Mouse (Mus musculus) liver, adult 2 months (tissue): ENCODE results near the gene Zfp260. TPM values are rescaled to one million over a fixed set of nuclear protein-coding genes. Genes with fewer than 3 reads are reported as not detected.

ENCODE experiments used
- DNase-seq: peaks from one replicate; pipeline ENCODE4 v3.0.0-alpha.2; 2011; ENCODE audit warnings: low read depth, low spot score; ENCODE audit errors: extremely low read depth
- H3K27ac ChIP-seq: fragments of 200-500 bp; replicated peaks from 2 replicates; pipeline ENCODE4 v1.5.1; 2012; ENCODE audit warnings: low read depth, mild to moderate bottlenecking, control low read depth, inconsistent platforms, low read length; ENCODE audit not compliant: insufficient read depth
- H3K27me3 ChIP-seq: fragments of 200-500 bp; 2 replicates; pipeline ENCODE4 v1.6.1; 2012; ENCODE audit warnings: mild to moderate bottlenecking, moderate library complexity, low read length, inconsistent platforms; ENCODE audit not compliant: control insufficient read depth, insufficient read depth
- H3K36me3 ChIP-seq: fragments of 200-500 bp; 2 replicates; pipeline ENCODE4 v1.6.1; 2012; ENCODE audit warnings: low read length, inconsistent platforms; ENCODE audit not compliant: control insufficient read depth, insufficient read depth
- H3K4me1 ChIP-seq: fragments of 200-500 bp; 2 replicates; pipeline ENCODE4 v1.6.1; 2011; ENCODE audit warnings: low read length; ENCODE audit not compliant: control insufficient read depth, insufficient read depth
- H3K4me3 ChIP-seq: fragments of 200-500 bp; 2 replicates; pipeline ENCODE4 v1.5.1; 2011; ENCODE audit warnings: low read depth, mild to moderate bottlenecking, control low read depth, low read length, moderate library complexity; ENCODE audit not compliant: insufficient read depth
- H3K79me2 ChIP-seq: fragments of 200-500 bp; 2 replicates; pipeline ENCODE4 v1.6.1; 2012; ENCODE audit warnings: inconsistent platforms, mild to moderate bottlenecking, low read length, moderate library complexity; ENCODE audit not compliant: control insufficient read depth, insufficient read depth
- H3K9ac ChIP-seq: fragments of 200-500 bp; 2 replicates; pipeline ENCODE4 v1.6.1; 2012; ENCODE audit warnings: low read depth, mild to moderate bottlenecking, control low read depth, inconsistent platforms, low read length
- CTCF ChIP-seq: fragments of 200-500 bp; IDR thresholded peaks from 2 replicates; pipeline ENCODE4 v1.5.1; 2011; ENCODE audit warnings: low read depth, low read length, control low read depth
- POLR2A ChIP-seq: fragments of 200-500 bp; IDR thresholded peaks from 2 replicates; pipeline ENCODE4 v1.6.1; 2011; ENCODE audit warnings: low read length, control low read depth; ENCODE audit not compliant: insufficient read depth; ENCODE audit errors: extremely low read depth
- WGBS: fragments of 180-500 bp; shearing (Covaris S2); methylation state at CpG from one replicate; pipeline ENCODE4 v1.1.7; 2018; 5-methylcytosine and 5-hydroxymethylcytosine counted together
- polyA plus RNA-seq: library from polyadenylated mRNA; depleted of rRNA; stranded (reverse); fragments of >200 nt; gene quantifications from 2 replicates; pipeline ENCODE4 v1.2.3, GENCODE M21; 2012
- total RNA-seq: library from RNA; depleted of rRNA; stranded (reverse); fragments of >200 nt; gene quantifications from 2 replicates; pipeline ENCODE4 v1.2.3, GENCODE M21; 2014

Gene Zfp260
- total and polyA plus RNA-seq, 2 experiments: 11.1 to 19.0 TPM

DNA sequence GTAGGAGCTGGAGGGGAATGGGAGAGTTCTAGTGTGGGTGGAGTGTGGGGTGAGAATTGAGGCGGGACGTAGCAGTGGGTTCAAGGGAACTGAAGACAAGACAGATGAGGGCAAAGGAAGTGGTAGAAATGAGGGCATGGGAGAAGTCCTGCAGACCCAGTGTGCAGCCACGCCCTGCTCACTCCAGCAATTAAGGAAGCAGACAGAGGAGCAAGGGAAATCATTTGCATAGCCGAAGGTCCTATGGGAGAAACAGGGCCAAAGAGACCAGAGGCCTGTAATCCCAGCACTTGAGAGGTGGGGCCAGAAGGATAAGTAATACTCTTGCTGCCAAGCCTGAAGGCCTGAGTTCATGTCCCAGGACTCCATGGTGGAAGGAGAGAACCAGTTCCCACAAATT, 37.8 kb downstream of the Zfp260 start:
- H3K79me2 ChIP-seq: no peaks in the 10 kb centered on the region
- H3K9ac ChIP-seq: no peak overlapping the region
- TF ChIP-seq CTCF: no peak
- TF ChIP-seq POLR2A: no peak
- H3K36me3 ChIP-seq: no peaks in the 10 kb centered on the region; the same call in 1 of the 2 replicates
- H3K27me3 ChIP-seq: no peaks in the 10 kb centered on the region
- 90% methylated on average over 4 of the region's 4 CpGs for WGBS
- no peak overlapping the region for H3K4me3 ChIP-seq
- no peaks in the 10 kb centered on the region for H3K4me1 ChIP-seq
- no peak overlapping the region for H3K27ac ChIP-seq
- DNase-seq: no peak

GRCm38 (mm10) chr7:30136826-30137225, 42.2 kb downstream of the Zfp260 start:
- H3K27ac ChIP-seq: no peak overlapping the region
- no peaks in the 10 kb centered on the region for H3K27me3 ChIP-seq
- WGBS: 87% methylated on average over 10 of the region's 10 CpGs
- TF ChIP-seq POLR2A: no peak
- TF ChIP-seq CTCF: no peak
- no peak for DNase-seq
- H3K79me2 ChIP-seq: no peaks in the 10 kb centered on the region
- H3K4me3 ChIP-seq: no peak overlapping the region
- H3K4me1 ChIP-seq: no peaks in the 10 kb centered on the region
- H3K9ac ChIP-seq: no peak overlapping the region
- no peaks in the 10 kb centered on the region; the same call in 1 of the 2 replicates for H3K36me3 ChIP-seq

- Histone ChIP-seq H3K4me3 (no peak overlapping the region), H3K27ac (no peak overlapping the region), H3K27me3 (0 out of 2 replicates have a peak, but pooled peaks cover 3% of the 10 kb centered on the region), H3K79me2 (no peaks in the 10 kb centered on the region), H3K4me1 (no peaks in the 10 kb centered on the region; the same call in 1 of the 2 replicates), H3K36me3 (no peaks in the 10 kb centered on the region), H3K9ac (no peak overlapping the region; the same call in 1 of the 2 replicates)
- WGBS: 12% methylated on average over 8 of the region's 8 CpGs
- TF ChIP-seq POLR2A (no peak), CTCF (no peak)
- no peak for DNase-seq
Measured at GRCm38 (mm10) chr7:30143170-30143554, 48.6 kb downstream of the Zfp260 start.

DNA sequence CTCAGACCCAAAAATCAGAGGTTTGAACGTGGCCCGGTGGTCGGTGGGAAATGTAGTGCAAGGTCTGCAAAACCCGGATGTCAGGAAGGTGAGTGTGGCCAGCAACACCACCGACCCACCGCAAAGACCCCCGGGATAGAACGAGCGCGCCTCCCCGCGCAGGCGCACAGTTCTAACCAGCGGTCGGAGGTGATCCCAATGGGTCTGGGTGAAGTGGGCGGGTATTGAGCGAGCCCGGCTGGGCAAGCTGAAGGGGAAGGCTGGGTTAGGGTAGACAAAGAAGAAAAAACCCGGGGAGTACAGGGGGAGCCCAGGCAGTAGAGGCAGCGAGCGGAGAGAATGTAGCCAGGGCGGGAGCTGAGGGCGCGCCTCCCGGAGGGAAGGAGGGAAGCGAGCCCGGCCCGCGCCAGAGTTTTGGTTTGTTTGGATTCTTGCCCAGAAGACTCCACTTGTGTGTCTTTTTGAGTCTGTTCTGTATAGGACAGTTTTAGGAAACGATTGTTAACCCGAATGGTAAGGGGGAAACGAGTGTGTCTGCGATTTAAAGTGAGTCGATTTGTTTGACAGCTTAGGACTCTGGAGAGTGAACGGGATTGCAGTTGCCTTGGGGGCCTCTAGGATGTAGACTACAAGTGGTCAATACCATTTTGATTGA, 49.1 kb downstream of the Zfp260 start:
- H3K4me3 ChIP-seq: peak overlapping the region; percentile 46
- no peak overlapping the region for H3K27ac ChIP-seq
- no peaks in the 10 kb centered on the region; the same call in 1 of the 2 replicates for H3K4me1 ChIP-seq
- H3K27me3 ChIP-seq: 0 out of 2 replicates have a peak, but pooled peaks cover 3% of the 10 kb centered on the region
- no peak overlapping the region; the same call in 1 of the 2 replicates for H3K9ac ChIP-seq
- no peak for DNase-seq
- H3K36me3 ChIP-seq: no peaks in the 10 kb centered on the region; the same call in 1 of the 2 replicates
- H3K79me2 ChIP-seq: no peaks in the 10 kb centered on the region
- WGBS: 1% methylated on average over 35 of the region's 35 CpGs
- TF ChIP-seq POLR2A: no peak
- no peak for TF ChIP-seq CTCF

GRCm38 (mm10) chr7:30147011-30147410, 52.4 kb downstream of the Zfp260 start:
- no peaks in the 10 kb centered on the region; the same call in 1 of the 2 replicates for H3K4me1 ChIP-seq
- 0 out of 2 replicates have a peak, but pooled peaks cover 3% of the 10 kb centered on the region for H3K27me3 ChIP-seq
- H3K27ac ChIP-seq: no peak overlapping the region
- whole genome bisulfite sequencing: 98% methylated on average over 5 of the region's 5 CpGs
- H3K79me2 ChIP-seq: no peaks in the 10 kb centered on the region
- no peak overlapping the region for H3K9ac ChIP-seq
- H3K4me3 ChIP-seq: no peak overlapping the region
- peaks cover 5% of the 10 kb centered on the region for H3K36me3 ChIP-seq
- TF ChIP-seq CTCF (no peak), POLR2A (no peak)
- DNase-seq: no peak

GRCm38 (mm10) chr7:30154040-30154439, 59.5 kb downstream of the Zfp260 start:
- 92% methylated on average over 1 of the region's 1 CpGs for WGBS
- Histone ChIP-seq H3K9ac (no peak overlapping the region), H3K27ac (no peak overlapping the region), H3K36me3 (peaks cover 8% of the 10 kb centered on the region), H3K4me3 (no peak overlapping the region), H3K79me2 (no peaks in the 10 kb centered on the region), H3K27me3 (no peaks in the 10 kb centered on the region), H3K4me1 (no peaks in the 10 kb centered on the region)
- no peak for DNase-seq
- TF ChIP-seq CTCF (no peak), POLR2A (no peak)
